Mouse (Mus musculus): ENCODE results near the gene Eml6. TPM values are rescaled to one million over a fixed set of nuclear protein-coding genes. Genes with fewer than 3 reads are reported as not detected.
A peak's percentile ranks its signal among the peaks of the same experiment; 100 is the strongest.

Eml6 gene
- polyA plus RNA-seq, 1 experiment from 2014 or later = 0.87 TPM

DNA sequence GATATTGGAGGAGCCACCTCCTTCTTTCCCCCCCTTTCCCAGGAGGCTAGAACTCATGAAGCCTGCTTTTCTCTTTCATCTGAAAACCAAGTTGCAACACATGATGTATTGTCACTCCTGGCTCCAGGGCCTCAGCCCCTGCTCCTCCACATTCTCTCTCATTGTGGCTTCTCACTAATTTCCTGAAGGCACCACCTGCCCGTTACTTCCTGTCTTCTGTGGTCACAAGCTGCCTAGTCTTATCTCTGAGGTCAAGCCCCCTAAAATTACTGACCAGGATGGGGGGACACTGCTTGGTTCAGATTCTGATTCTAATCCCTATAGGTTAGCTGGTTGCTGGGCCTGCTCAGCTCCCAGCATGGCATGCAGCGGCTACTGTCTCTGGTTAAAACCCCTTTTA lies 251.1 kb downstream of the Eml6 start:
- Histone ChIP-seq H3K9ac (ENCODE audit: low read length) (no peak overlapping the region), H3K4me3 (ENCODE audit: low read depth, low read length) (no peak overlapping the region), H3K9me3 (ENCODE audit: control insufficient read depth, low read length) (no peaks in the 10 kb centered on the region), H3K36me3 (ENCODE audit: control insufficient read depth, insufficient read depth, low read length) (no peaks in the 10 kb centered on the region), H3K27me3 (replicated peaks; ENCODE audit: control insufficient read depth, insufficient read depth, low read length) (no peaks in the 10 kb centered on the region), H3K4me1 (replicated peaks; ENCODE audit: control insufficient read depth, insufficient read depth, low read length) (0 out of 2 replicates have a peak, but pooled peaks cover 4% of the 10 kb centered on the region), H3K27ac (ENCODE audit: low read depth) (peak overlapping the region; percentile 47), H3K4me2 (ENCODE audit: low read length) (no peak overlapping the region)
- ATAC-seq (replicated peaks; ENCODE audit: low FRiP score, low TSS enrichment, low read depth) = no peak
- 56% methylated on average over 2 of the region's 2 CpGs for WGBS
- no peak for DNase-seq (ENCODE audit: low spot score)

DNA sequence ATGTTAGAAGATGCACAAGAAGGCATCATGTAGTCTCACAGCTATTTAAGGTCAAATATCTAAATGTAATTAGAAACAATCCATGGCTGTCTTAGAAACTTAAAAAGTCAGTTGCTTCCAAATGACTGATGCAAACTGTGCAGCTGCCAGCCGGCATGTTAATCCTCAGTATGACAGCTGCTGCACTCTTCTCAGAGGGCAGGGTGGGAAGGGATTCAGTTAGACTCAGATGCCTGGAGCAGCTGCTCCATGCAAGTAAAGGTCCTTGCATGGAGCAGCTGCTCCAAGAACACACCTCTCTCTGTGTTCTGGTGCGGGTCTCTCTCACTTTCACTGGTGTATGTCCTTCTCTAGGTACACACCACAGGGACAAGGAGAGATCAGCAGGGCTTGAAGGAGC lies 251.5 kb downstream of the Eml6 start:
- Histone ChIP-seq H3K4me2 (ENCODE audit: low read length) (no peak overlapping the region), H3K4me1 (replicated peaks; ENCODE audit: control insufficient read depth, insufficient read depth, low read length) (0 out of 2 replicates have a peak, but pooled peaks cover 4% of the 10 kb centered on the region)

DNA sequence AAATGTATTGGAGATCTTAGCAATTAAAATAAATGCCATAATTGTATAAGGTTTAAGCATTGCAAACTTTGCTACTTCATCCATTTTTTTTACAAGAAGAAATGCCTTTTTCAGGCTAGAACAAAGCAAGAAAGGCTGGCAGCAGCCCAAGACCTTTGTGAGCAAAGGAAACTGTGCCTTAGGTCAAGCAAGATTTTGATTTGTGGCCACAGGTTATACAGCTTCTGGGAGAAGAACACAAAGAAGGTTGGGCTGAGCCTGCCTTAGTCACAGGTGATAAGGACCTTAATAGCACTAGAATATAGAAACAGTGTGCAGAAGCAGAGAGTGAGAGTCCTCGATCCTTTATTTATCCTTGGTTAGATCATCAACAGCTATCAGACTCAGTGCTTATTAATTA lies 253.6 kb downstream of the Eml6 start:
- Histone ChIP-seq H3K4me3 (ENCODE audit: low read depth, low read length) (no peak overlapping the region), H3K27me3 (replicated peaks; ENCODE audit: control insufficient read depth, insufficient read depth, low read length) (no peaks in the 10 kb centered on the region), H3K4me1 (replicated peaks; ENCODE audit: control insufficient read depth, insufficient read depth, low read length) (0 out of 2 replicates have a peak, but pooled peaks cover 4% of the 10 kb centered on the region), H3K9me3 (ENCODE audit: control insufficient read depth, low read length) (no peaks in the 10 kb centered on the region), H3K36me3 (ENCODE audit: control insufficient read depth, insufficient read depth, low read length) (no peaks in the 10 kb centered on the region), H3K9ac (ENCODE audit: low read length) (no peak overlapping the region), H3K27ac (ENCODE audit: low read depth) (no peak overlapping the region), H3K4me2 (ENCODE audit: low read length) (no peak overlapping the region)
- DNase-seq (ENCODE audit: low spot score) (no peak), ATAC-seq (replicated peaks; ENCODE audit: low FRiP score, low TSS enrichment, low read depth) (no peak)
- 55% methylated on average over 1 of the region's 1 CpGs for WGBS

More for the DNA sequence above, 251.5 kb downstream of the Eml6 start:
- Histone ChIP-seq H3K27ac (ENCODE audit: low read depth) (peak overlapping the region; percentile 47), H3K36me3 (ENCODE audit: control insufficient read depth, insufficient read depth, low read length) (no peaks in the 10 kb centered on the region), H3K4me3 (ENCODE audit: low read depth, low read length) (no peak overlapping the region), H3K27me3 (replicated peaks; ENCODE audit: control insufficient read depth, insufficient read depth, low read length) (no peaks in the 10 kb centered on the region), H3K9ac (ENCODE audit: low read length) (no peak overlapping the region), H3K9me3 (ENCODE audit: control insufficient read depth, low read length) (no peaks in the 10 kb centered on the region)
- DNase-seq (ENCODE audit: low spot score) (no peak), ATAC-seq (replicated peaks; ENCODE audit: low FRiP score, low TSS enrichment, low read depth) (no peak)
- 35% methylated on average over 2 of the region's 2 CpGs for WGBS

DNA sequence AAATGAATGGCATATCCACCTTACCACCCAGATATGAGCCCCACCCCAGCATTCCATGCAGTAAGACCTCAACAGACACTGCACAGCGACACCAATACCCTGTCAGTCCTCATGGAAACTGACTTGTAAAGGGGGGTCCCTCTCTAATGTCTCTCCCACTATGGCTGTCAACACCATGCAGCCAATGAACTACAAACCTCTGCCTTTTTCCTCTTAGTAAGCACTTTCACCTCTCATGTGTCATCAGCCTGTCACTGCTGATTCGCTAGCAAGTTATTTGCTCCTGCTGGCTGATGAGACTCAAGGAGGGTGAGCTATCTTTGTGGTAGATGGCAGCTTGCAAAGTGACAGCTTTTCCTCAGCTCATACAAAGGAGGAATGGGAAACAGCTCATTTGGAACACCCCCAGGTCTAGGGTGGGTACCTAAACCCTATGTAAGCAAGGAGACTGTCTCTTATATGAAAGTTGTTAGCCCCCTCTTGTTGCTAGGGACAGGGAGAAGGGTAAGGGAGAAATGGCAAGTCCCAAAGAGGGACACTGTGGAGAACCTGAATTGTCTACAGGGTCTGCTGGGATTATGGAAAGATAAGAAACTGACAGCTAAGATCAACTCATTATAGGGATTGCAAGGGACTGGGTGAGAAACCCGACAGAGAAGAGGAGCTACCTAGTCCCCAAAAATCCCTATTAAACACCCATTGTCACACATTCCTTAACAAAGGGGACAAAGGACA lies 255.0 kb downstream of the Eml6 start:
- no peak overlapping the region for H3K4me2 ChIP-seq (ENCODE audit: low read length)
- H3K27me3 ChIP-seq (replicated peaks; ENCODE audit: control insufficient read depth, insufficient read depth, low read length) = no peaks in the 10 kb centered on the region
- no peak overlapping the region for H3K9ac ChIP-seq (ENCODE audit: low read length)
- H3K9me3 ChIP-seq (ENCODE audit: control insufficient read depth, low read length) = no peaks in the 10 kb centered on the region
- DNase-seq (ENCODE audit: low spot score) (no peak), ATAC-seq (replicated peaks; ENCODE audit: low FRiP score, low TSS enrichment, low read depth) (no peak)
- no peak overlapping the region for H3K4me3 ChIP-seq (ENCODE audit: low read depth, low read length)
- H3K27ac ChIP-seq (ENCODE audit: low read depth) = no peak overlapping the region
- 88% methylated on average over 3 of the region's 3 CpGs for WGBS
- 0 out of 2 replicates have a peak, but pooled peaks cover 4% of the 10 kb centered on the region for H3K4me1 ChIP-seq (replicated peaks; ENCODE audit: control insufficient read depth, insufficient read depth, low read length)
- H3K36me3 ChIP-seq (ENCODE audit: control insufficient read depth, insufficient read depth, low read length) = no peaks in the 10 kb centered on the region

DNA sequence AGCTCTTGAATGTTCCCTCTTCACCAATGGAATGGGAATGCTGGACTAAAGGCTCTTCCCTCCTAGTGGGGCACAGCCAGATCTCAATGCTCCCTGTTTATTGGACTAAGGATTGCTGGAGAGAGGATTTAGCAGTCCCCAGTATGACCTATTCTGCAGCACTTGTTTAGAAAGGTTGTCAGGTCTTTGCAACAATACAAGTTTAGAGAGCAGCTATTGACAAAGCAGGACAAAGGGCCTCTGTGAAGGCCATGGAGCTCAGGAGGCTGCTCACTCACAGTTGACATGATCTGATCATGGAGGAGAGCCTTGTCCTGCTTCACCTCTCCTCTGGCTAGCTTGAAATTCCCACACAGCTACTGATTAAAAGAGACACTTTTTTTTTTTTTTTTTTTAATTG lies 257.3 kb downstream of the Eml6 start:
- H3K27me3 ChIP-seq (replicated peaks; ENCODE audit: control insufficient read depth, insufficient read depth, low read length) = no peaks in the 10 kb centered on the region
- H3K4me1 ChIP-seq (replicated peaks; ENCODE audit: control insufficient read depth, insufficient read depth, low read length) = no peaks in the 10 kb centered on the region
- H3K4me2 ChIP-seq (ENCODE audit: low read length) = no peak overlapping the region
- ATAC-seq (replicated peaks; ENCODE audit: low FRiP score, low TSS enrichment, low read depth) = no peak
- no peak overlapping the region for H3K9ac ChIP-seq (ENCODE audit: low read length)
- H3K4me3 ChIP-seq (ENCODE audit: low read depth, low read length) = no peak overlapping the region
- no peaks in the 10 kb centered on the region for H3K9me3 ChIP-seq (ENCODE audit: control insufficient read depth, low read length)
- H3K36me3 ChIP-seq (ENCODE audit: control insufficient read depth, insufficient read depth, low read length) = no peaks in the 10 kb centered on the region
- H3K27ac ChIP-seq (ENCODE audit: low read depth) = no peak overlapping the region
- DNase-seq (ENCODE audit: low spot score) = no peak

DNA sequence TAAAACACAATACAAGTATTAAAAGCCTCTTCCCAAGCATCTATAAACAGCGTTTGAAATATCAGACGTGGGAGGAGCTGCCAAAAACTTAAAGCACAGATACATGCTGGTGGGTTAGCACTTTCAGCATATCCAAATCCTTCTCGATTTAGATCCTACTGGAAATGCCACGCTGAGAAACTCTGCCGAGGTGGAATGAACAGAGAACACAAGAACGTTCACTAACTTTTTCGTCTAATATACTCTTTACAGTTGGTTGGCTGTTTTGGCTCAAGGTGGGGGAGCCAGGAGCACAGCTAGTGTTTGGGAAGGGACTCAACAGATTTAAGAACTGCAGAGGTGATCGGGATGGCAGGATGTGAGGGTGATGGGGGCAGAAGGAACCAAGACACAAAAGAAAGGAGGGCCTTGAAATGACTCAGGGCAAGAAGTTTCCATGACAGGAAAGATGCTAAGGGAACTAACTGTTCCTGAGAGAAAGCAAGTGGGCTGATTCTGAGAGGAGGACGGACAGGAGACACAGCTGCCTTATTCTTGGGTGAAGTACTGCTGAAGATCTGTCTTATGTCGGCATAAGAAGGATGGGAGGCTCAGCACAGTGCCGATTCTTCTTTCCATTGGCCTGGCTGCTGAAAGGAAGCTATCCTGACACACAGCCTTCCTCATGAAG lies 259.4 kb downstream of the Eml6 start:
- no peak for ATAC-seq (replicated peaks; ENCODE audit: low FRiP score, low TSS enrichment, low read depth)
- no peaks in the 10 kb centered on the region for H3K9me3 ChIP-seq (ENCODE audit: control insufficient read depth, low read length)
- no peak overlapping the region for H3K4me3 ChIP-seq (ENCODE audit: low read depth, low read length)
- H3K4me2 ChIP-seq (ENCODE audit: low read length) = no peak overlapping the region
- no peaks in the 10 kb centered on the region for H3K4me1 ChIP-seq (replicated peaks; ENCODE audit: control insufficient read depth, insufficient read depth, low read length)
- DNase-seq (ENCODE audit: low spot score) = no peak
- WGBS = 74% methylated on average over 11 of the region's 11 CpGs
- H3K9ac ChIP-seq (ENCODE audit: low read length) = no peak overlapping the region
- H3K27me3 ChIP-seq (replicated peaks; ENCODE audit: control insufficient read depth, insufficient read depth, low read length) = no peaks in the 10 kb centered on the region
- no peak overlapping the region for H3K27ac ChIP-seq (ENCODE audit: low read depth)
- no peaks in the 10 kb centered on the region for H3K36me3 ChIP-seq (ENCODE audit: control insufficient read depth, insufficient read depth, low read length)

DNA sequence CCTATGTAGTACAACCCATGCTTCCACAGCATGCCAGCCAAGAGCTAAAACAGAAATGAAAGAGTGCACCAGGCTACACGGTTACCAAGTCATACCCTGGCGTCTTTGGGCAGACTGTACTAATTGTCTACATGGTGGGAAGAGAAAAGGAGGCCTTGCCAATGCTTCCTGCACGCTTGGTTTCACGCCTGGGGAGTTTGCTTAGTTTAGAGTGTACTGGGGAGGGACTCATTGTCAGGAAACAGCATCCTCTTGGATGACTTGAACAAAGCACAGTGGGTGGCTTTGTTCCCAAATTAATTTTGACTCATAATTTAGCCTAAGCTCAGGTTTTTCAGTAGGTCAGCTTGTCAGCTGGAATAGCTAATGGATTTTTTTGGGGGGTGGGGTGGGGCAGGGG lies 260.8 kb downstream of the Eml6 start:
- 68% methylated on average over 4 of the region's 4 CpGs for WGBS
- Histone ChIP-seq H3K9ac (ENCODE audit: low read length) (no peak overlapping the region), H3K4me1 (replicated peaks; ENCODE audit: control insufficient read depth, insufficient read depth, low read length) (no peaks in the 10 kb centered on the region), H3K4me2 (ENCODE audit: low read length) (no peak overlapping the region), H3K4me3 (ENCODE audit: low read depth, low read length) (no peak overlapping the region), H3K9me3 (ENCODE audit: control insufficient read depth, low read length) (no peaks in the 10 kb centered on the region), H3K27me3 (replicated peaks; ENCODE audit: control insufficient read depth, insufficient read depth, low read length) (no peaks in the 10 kb centered on the region), H3K27ac (ENCODE audit: low read depth) (no peak overlapping the region), H3K36me3 (ENCODE audit: control insufficient read depth, insufficient read depth, low read length) (no peaks in the 10 kb centered on the region)
- DNase-seq (ENCODE audit: low spot score) (no peak), ATAC-seq (replicated peaks; ENCODE audit: low FRiP score, low TSS enrichment, low read depth) (no peak)

DNA sequence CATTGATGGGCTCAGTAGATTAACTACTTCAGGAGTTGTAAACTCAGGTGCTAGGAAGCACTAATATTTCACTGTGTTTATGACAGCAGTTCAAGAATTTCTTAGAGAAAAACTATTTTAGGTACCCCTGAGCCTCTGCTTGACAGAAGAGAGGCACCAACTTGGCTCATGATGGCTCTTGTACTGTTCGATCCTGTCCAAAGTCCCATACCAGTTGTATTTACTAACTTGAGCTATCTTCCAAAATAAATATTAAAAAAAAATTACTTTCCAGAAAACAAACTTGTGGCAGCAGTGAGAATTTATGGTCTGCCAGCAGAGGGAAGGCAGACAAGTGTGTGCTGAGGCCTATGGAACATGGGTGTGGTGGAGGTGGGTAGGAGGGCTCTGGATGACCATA lies 263.1 kb downstream of the Eml6 start:
- no peak overlapping the region for H3K4me2 ChIP-seq (ENCODE audit: low read length)
- no peaks in the 10 kb centered on the region for H3K27me3 ChIP-seq (replicated peaks; ENCODE audit: control insufficient read depth, insufficient read depth, low read length)
- H3K27ac ChIP-seq (ENCODE audit: low read depth) = no peak overlapping the region
- H3K9ac ChIP-seq (ENCODE audit: low read length) = no peak overlapping the region
- H3K4me1 ChIP-seq (replicated peaks; ENCODE audit: control insufficient read depth, insufficient read depth, low read length) = no peaks in the 10 kb centered on the region
- no peak for DNase-seq (ENCODE audit: low spot score)
- H3K9me3 ChIP-seq (ENCODE audit: control insufficient read depth, low read length) = no peaks in the 10 kb centered on the region
- no peaks in the 10 kb centered on the region for H3K36me3 ChIP-seq (ENCODE audit: control insufficient read depth, insufficient read depth, low read length)
- WGBS = 83% methylated on average over 1 of the region's 1 CpGs
- no peak overlapping the region for H3K4me3 ChIP-seq (ENCODE audit: low read depth, low read length)
- no peak for ATAC-seq (replicated peaks; ENCODE audit: low FRiP score, low TSS enrichment, low read depth)

DNA sequence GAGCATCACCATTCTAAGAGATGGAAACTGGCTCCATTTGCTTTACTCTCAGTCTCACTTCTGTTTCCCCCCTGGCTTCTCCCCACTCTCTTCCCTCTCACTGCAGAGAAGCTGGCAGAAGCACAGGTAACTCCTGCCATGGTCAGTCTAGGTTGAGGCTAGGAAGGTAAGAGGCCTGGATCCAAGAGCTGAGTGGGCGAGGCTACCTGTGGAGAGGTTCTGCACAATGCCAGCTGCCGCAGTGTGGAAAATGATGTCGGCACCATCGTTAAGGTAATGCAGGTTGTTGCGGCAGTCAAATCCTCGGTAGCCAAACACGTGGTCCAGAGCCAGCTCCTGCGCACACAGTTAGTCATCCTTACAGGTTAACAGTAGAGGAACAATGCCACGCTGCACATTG lies 264.4 kb downstream of the Eml6 start:
- 93% methylated on average over 9 of the region's 9 CpGs for WGBS
- no peaks in the 10 kb centered on the region for H3K4me1 ChIP-seq (replicated peaks; ENCODE audit: control insufficient read depth, insufficient read depth, low read length)

More for the DNA sequence above, 264.4 kb downstream of the Eml6 start:
- Histone ChIP-seq H3K27me3 (replicated peaks; ENCODE audit: control insufficient read depth, insufficient read depth, low read length) (no peaks in the 10 kb centered on the region), H3K27ac (ENCODE audit: low read depth) (no peak overlapping the region), H3K4me3 (ENCODE audit: low read depth, low read length) (no peak overlapping the region), H3K36me3 (ENCODE audit: control insufficient read depth, insufficient read depth, low read length) (no peaks in the 10 kb centered on the region), H3K4me2 (ENCODE audit: low read length) (no peak overlapping the region), H3K9me3 (ENCODE audit: control insufficient read depth, low read length) (no peaks in the 10 kb centered on the region), H3K9ac (ENCODE audit: low read length) (no peak overlapping the region)
- no peak for ATAC-seq (replicated peaks; ENCODE audit: low FRiP score, low TSS enrichment, low read depth)
- DNase-seq (ENCODE audit: low spot score) = no peak
